ENCODE assay signal across 14 mouse cellular contexts in genomic region chr10:117160099-117160498, GRCm38 (mm10).
"Had no signal": no experiment of that assay in that cellular context is flagged by ENCODE, and none has a peak within 500 bp of the region (broad histone marks: within the 10 kb centered on the region; RNA-seq: fewer than 3 reads in every experiment).

No protein-coding gene starts in this region.

- H3K36me3 ChIP-seq: limb, embryonic 12.5 days; liver, embryonic 13.5 days; midbrain, embryonic 10.5 days; neural tube, embryonic 15.5 days had no signal

- H3K27ac ChIP-seq: layer of hippocampus, adult 2 months; limb, embryonic 12.5 days; liver, embryonic 13.5 days; midbrain, embryonic 10.5 days; neural tube, embryonic 15.5 days had no signal

- H3K4me1 ChIP-seq: limb, embryonic 12.5 days; liver, embryonic 13.5 days; midbrain, embryonic 10.5 days; neural tube, embryonic 15.5 days had no signal

- DNase-seq: kidney, adult 18-20 months; kidney, postnatal 4 days; liver; liver, embryonic 13.5 days; liver, postnatal 0 days; midbrain, embryonic 14.5 days; right cerebral cortex, adult 18-20 months; right cerebral cortex, postnatal 25 days; thymus, postnatal 4 days had no signal

- H3K9ac ChIP-seq: limb, embryonic 12.5 days; liver, embryonic 13.5 days; liver, postnatal 0 days; neural tube, embryonic 15.5 days had no signal

- ATAC-seq: liver, postnatal 0 days had no signal

- H3K9me3 ChIP-seq: limb, embryonic 12.5 days; liver, embryonic 13.5 days; midbrain, embryonic 10.5 days; neural tube, embryonic 15.5 days had no signal

- H3K4me3 ChIP-seq: layer of hippocampus, adult 2 months; limb, embryonic 12.5 days; liver, embryonic 13.5 days; midbrain, embryonic 10.5 days; myocyte; neural tube, embryonic 15.5 days had no signal

- H3K4me2 ChIP-seq: limb, embryonic 12.5 days; liver, embryonic 13.5 days; neural tube, embryonic 15.5 days had no signal

- H3K27me3 ChIP-seq: limb, embryonic 12.5 days; neural tube, embryonic 15.5 days had no signal
